8 mouse cellular contexts compared by ENCODE assay signal in the genomic region with DNA sequence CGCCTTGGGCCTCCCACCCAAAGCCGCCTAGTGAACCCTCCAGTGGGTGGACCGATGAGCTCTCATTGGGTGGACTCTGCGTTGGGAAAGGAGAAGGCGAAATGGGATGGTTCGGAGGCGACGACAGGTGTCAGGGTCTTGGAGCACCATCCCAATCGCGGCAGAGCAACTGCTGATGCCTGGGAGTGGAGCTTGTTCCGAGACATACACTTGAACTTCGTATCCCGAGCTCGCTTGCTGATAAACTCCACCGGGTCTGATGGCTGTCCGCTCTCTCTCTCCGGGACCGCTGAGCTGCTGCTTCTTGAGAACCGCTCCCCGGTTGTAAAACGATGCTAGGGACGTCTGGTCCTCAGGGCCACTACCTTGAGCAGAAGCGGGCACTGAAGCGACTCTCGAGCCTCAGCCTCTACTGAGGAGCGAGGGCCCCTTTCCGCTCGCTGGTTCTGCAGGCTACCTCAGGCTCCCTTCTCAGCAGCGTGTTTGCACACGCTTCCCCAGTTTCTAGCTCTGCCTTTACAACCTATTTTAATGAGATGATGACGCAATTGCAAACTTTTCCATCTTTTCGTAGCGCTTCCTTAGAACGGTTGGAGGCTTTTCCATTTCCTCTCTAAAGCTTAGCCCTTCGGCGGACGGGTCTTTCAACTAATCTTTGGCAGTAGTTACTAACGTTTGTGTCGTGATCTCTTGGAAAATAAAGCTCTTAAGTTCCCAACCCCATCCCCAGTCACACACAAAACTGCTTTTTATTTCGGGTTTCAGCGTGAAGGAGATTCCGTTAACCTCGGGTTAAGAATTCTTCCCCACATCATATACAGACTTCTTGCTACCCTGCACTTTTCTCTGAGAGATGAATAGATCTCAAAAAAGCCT. TPM values are rescaled to one million over a fixed set of nuclear protein-coding genes. Genes with fewer than 3 reads are reported as not detected.
DNase-seq lines count a peak whose midpoint lies in the region; ATAC-seq and TF ChIP-seq lines count a peak whose summit lies in the region.

No protein-coding gene starts in this region.

- H3K4me3 ChIP-seq in heart, postnatal 0 days (ENCODE audit: low read depth, low read length) = peak overlapping the region; percentile 73
- H3K4me3 ChIP-seq in midbrain, embryonic 16.5 days (ENCODE audit: low read depth, low read length) = peak overlapping the region; percentile 94

- no peak for ATAC-seq in heart, postnatal 0 days (ENCODE audit: insufficient read depth, low read depth)
- peak; percentile 4 for ATAC-seq in midbrain, embryonic 16.5 days

- H3K4me1 ChIP-seq in heart, postnatal 0 days (ENCODE audit: control insufficient read depth, insufficient read depth) = peaks cover 17% of the 10 kb centered on the region
- peaks cover 20% of the 10 kb centered on the region for H3K4me1 ChIP-seq in midbrain, embryonic 16.5 days (ENCODE audit: control insufficient read depth, insufficient read depth, low read length)

- no peak for TF ChIP-seq CTCF in brain, embryonic 14.5 days (IDR thresholded peaks at IDR 0.05; ENCODE audit: borderline replicate concordance, extremely low read depth, insufficient read depth, insufficient read length)
- no peak for TF ChIP-seq CTCF in heart, postnatal 0 days (IDR thresholded peaks at IDR 0.05; ENCODE audit: low read depth)

- H3K36me3 ChIP-seq in heart, postnatal 0 days (replicated peaks; ENCODE audit: control insufficient read depth, insufficient read depth, low read length) = no peaks in the 10 kb centered on the region
- H3K36me3 ChIP-seq in midbrain, embryonic 16.5 days (ENCODE audit: control insufficient read depth, insufficient read depth, low read length) = no peaks in the 10 kb centered on the region

- TF ChIP-seq EP300 in heart, postnatal 0 days (IDR thresholded peaks at IDR 0.05; ENCODE audit: low read depth) = no peak

- H3K9me3 ChIP-seq in heart, postnatal 0 days (replicated peaks; ENCODE audit: control insufficient read depth, low read length) = no peaks in the 10 kb centered on the region
- H3K9me3 ChIP-seq in midbrain, embryonic 16.5 days (replicated peaks; ENCODE audit: control insufficient read depth, low read length, poor library complexity, severe bottlenecking) = no peaks in the 10 kb centered on the region

- peak overlapping the region; percentile 74 for H3K9ac ChIP-seq in heart, postnatal 0 days (replicated peaks; ENCODE audit: low read depth, low read length)
- H3K9ac ChIP-seq in midbrain, embryonic 16.5 days (ENCODE audit: low read depth, low read length) = peak overlapping the region; percentile 77

- H3K27me3 ChIP-seq in heart, postnatal 0 days (ENCODE audit: control insufficient read depth, insufficient read depth, low read length) = no peaks in the 10 kb centered on the region
- no peaks in the 10 kb centered on the region for H3K27me3 ChIP-seq in midbrain, embryonic 16.5 days (ENCODE audit: control insufficient read depth, insufficient read depth, low read depth, low read length)

- peak overlapping the region; percentile 100 for H3K27ac ChIP-seq in heart, postnatal 0 days (ENCODE audit: low read depth)
- peak overlapping the region; percentile 96 for H3K27ac ChIP-seq in midbrain, embryonic 16.5 days (ENCODE audit: low read length)

- 2% methylated on average over 43 of the region's 43 CpGs for WGBS in heart, postnatal 0 days
- WGBS in midbrain, embryonic 16.5 days = 1% methylated on average over 42 of the region's 43 CpGs

- peak overlapping the region; percentile 97 for H3K4me2 ChIP-seq in heart, postnatal 0 days (ENCODE audit: low read depth, low read length)
- peak overlapping the region; percentile 93 for H3K4me2 ChIP-seq in midbrain, embryonic 16.5 days (ENCODE audit: low read length)

- peak; percentile 38 to 50 for DNase-seq in frontal cortex, postnatal 36 days (ENCODE audit: low spot score in 2 of 2)
- no peak for DNase-seq in frontal cortex, postnatal 25 days (ENCODE audit: low spot score in 2 of 2)
- DNase-seq in CD4-positive, CD25-positive, alpha-beta regulatory T cell, adult 2 months (ENCODE audit: low read depth, low spot score) = peak; percentile 69
- DNase-seq in brain, embryonic 14.5 days (ENCODE audit: low read depth) = peak; percentile 77
- peak; percentile 63 for DNase-seq in heart, postnatal 0 days (ENCODE audit: low spot score)
- DNase-seq in liver = peak; percentile 59
- DNase-seq in ovary, postnatal 10 days (ENCODE audit: low spot score) = no peak

- TF ChIP-seq POLR2A in brain, embryonic 14.5 days (IDR thresholded peaks at IDR 0.05; ENCODE audit: borderline replicate concordance, extremely low read depth, insufficient read depth, insufficient read length, poor library complexity, severe bottlenecking) = peak; percentile 14; the same call in 1 of the 2 replicates

RNA-seq across cellular contexts. Expression of a gene that starts 1.1 kb away (rescaled TPM):
- polyA plus RNA-seq in brain, embryonic 14.5 days (2012; rRNA removed) = 73.8 and 98.7 TPM in 2 replicates
- 19.8 and 26.7 TPM in 2 replicates for total RNA-seq in heart, postnatal 0 days (2014; rRNA removed; ENCODE audit: low replicate concordance)
- 8.6 and 8.9 TPM in 2 replicates for polyA plus RNA-seq in heart, postnatal 0 days (2015; fragmentation: Nextera tagmentation; extraction: Ambion mirVana)
- polyA plus RNA-seq in midbrain, embryonic 16.5 days (2015; fragmentation: Nextera tagmentation; extraction: Ambion mirVana) = 12.8 and 14.1 TPM in 2 replicates

RNA-seq across cellular contexts. Expression of a gene that starts 13.7 kb away (rescaled TPM):
- polyA plus RNA-seq in brain, embryonic 14.5 days (2012; rRNA removed) = 7.2 and 10.1 TPM in 2 replicates
- 0.70 and 2.1 TPM in 2 replicates for total RNA-seq in heart, postnatal 0 days (2014; rRNA removed; ENCODE audit: low replicate concordance)
- 2.9 and 3.2 TPM in 2 replicates for polyA plus RNA-seq in heart, postnatal 0 days (2015; fragmentation: Nextera tagmentation; extraction: Ambion mirVana)
- polyA plus RNA-seq in midbrain, embryonic 16.5 days (2015; fragmentation: Nextera tagmentation; extraction: Ambion mirVana) = 7.1 and 8.2 TPM in 2 replicates

Comparison
In these comparisons a context has a peak if more than half of its experiments do, and no peak if none do; other contexts are left out.
1. DNase-seq: peak in frontal cortex, postnatal 36 days (2 of 2), CD4-positive, CD25-positive, alpha-beta regulatory T cell, adult 2 months (single experiment), brain, embryonic 14.5 days (single experiment), heart, postnatal 0 days (single experiment) and liver (single experiment); none in frontal cortex, postnatal 25 days (0 of 2) and ovary, postnatal 10 days (single experiment).